Mouse (Mus musculus) hindbrain, embryonic 11.5 days (tissue): Measurements from ENCODE around the gene Zdhhc15. TPM values are rescaled to one million over a fixed set of nuclear protein-coding genes. Genes with fewer than 3 reads are reported as not detected.

ENCODE experiments used
- ATAC-seq: fragments of 200-750 bp; cut with Nextera tagmentation; 2 replicates; pipeline ENCODE4 v1.8.0; 2017; ENCODE audit warnings: mild to moderate bottlenecking, moderate TSS enrichment, moderate library complexity; ENCODE audit not compliant: low FRiP score
- DNase-seq: peaks from one replicate; pipeline ENCODE4 v3.0.0-alpha.2; 2015; ENCODE audit warnings: low spot score
- H3K27ac ChIP-seq: fragments of 300-500 bp; sonication (generic); 2 replicates; pipeline ENCODE4 v1.5.1; 2014; ENCODE audit warnings: mild to moderate bottlenecking, low read depth, low read length
- H3K27me3 ChIP-seq: fragments of 300-500 bp; sonication (generic); 2 replicates; pipeline ENCODE4 v1.6.1; 2014; ENCODE audit warnings: mild to moderate bottlenecking, low read length, moderate library complexity, mixed read lengths; ENCODE audit not compliant: control insufficient read depth, insufficient read depth
- H3K36me3 ChIP-seq: fragments of 300-500 bp; sonication (generic); 2 replicates; pipeline ENCODE4 v1.6.1; 2014; ENCODE audit warnings: mild to moderate bottlenecking, low read length, moderate library complexity, mixed read lengths; ENCODE audit not compliant: control insufficient read depth, insufficient read depth
- H3K4me1 ChIP-seq: fragments of 300-500 bp; sonication (generic); replicated peaks from 2 replicates; pipeline ENCODE4 v1.6.1; 2014; ENCODE audit warnings: low read length, mixed read lengths; ENCODE audit not compliant: control insufficient read depth, insufficient read depth
- H3K4me2 ChIP-seq: fragments of 300-500 bp; sonication (generic); replicated peaks from 2 replicates; pipeline ENCODE4 v1.6.1; 2014; ENCODE audit warnings: mild to moderate bottlenecking, low read depth, low read length
- H3K4me3 ChIP-seq: fragments of 300-500 bp; sonication (generic); 2 replicates; pipeline ENCODE4 v1.5.1; 2014; ENCODE audit warnings: low read depth, low read length
- H3K9ac ChIP-seq: fragments of 300-500 bp; sonication (generic); 2 replicates; pipeline ENCODE4 v1.6.1; 2014; ENCODE audit warnings: low read depth, low read length
- H3K9me3 ChIP-seq: fragments of 300-500 bp; sonication (generic); 2 replicates; pipeline ENCODE4 v1.6.1; 2016; ENCODE audit warnings: low read length; ENCODE audit not compliant: control insufficient read depth
- WGBS: fragments of 180-500 bp; shearing (Covaris S2); extraction: QIAGEN DNeasy Blood & Tissue Kit; methylation state at CpG from one replicate; pipeline ENCODE4 v1.1.7; 2014; 5-methylcytosine and 5-hydroxymethylcytosine counted together
- polyA plus RNA-seq: library from polyadenylated mRNA; unstranded; fragments of >200 nt; fragmentation: Nextera tagmentation; extraction: Ambion mirVana; gene quantifications from 2 replicates; pipeline ENCODE4 v1.2.1, GENCODE M21; 2014

Gene Zdhhc15
- polyA plus RNA-seq, 1 experiment from 2014 or later, result 10.6 TPM

GRCm38 (mm10) chrX:104567497-104567896, 103.4 kb downstream of the Zdhhc15 start:
- peaks cover 2% of the 10 kb centered on the region; the same call in 1 of the 2 replicates for H3K27me3 ChIP-seq

DNA sequence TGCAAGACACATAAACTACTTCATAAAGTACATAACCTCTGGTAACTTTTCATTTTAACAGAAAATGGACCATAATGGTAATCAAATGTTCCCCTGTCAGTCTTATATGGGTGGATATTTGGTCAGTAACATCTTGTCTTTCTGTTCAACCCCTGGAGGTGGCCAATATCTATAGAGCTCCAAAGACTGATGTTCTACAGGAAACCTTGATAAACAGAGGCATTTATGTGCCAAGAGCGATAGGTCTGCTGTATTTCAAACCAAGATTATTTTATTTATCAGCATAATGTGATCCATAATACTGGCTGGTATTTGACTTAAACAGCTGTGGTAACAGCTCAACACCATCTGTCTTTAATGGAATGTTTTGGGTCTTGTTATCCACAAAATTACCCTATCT, 125.6 kb downstream of the Zdhhc15 start:
- Histone ChIP-seq H3K4me3 (no peak overlapping the region), H3K9me3 (no peaks in the 10 kb centered on the region), H3K4me1 (no peaks in the 10 kb centered on the region), H3K27me3 (no peaks in the 10 kb centered on the region; the same call in 1 of the 2 replicates), H3K9ac (no peak overlapping the region), H3K36me3 (no peaks in the 10 kb centered on the region), H3K27ac (no peak overlapping the region), H3K4me2 (no peak overlapping the region)
- DNase-seq (no peak), ATAC-seq (no peak)
- 97% methylated on average over 1 of the region's 1 CpGs for WGBS

More at GRCm38 (mm10) chrX:104567497-104567896, 103.4 kb downstream of the Zdhhc15 start:
- Histone ChIP-seq H3K9me3 (no peaks in the 10 kb centered on the region), H3K27ac (no peak overlapping the region), H3K4me1 (no peaks in the 10 kb centered on the region), H3K4me3 (no peak overlapping the region), H3K9ac (no peak overlapping the region), H3K4me2 (no peak overlapping the region), H3K36me3 (no peaks in the 10 kb centered on the region)
- WGBS, result 88% methylated on average over 3 of the region's 3 CpGs
- no peak for DNase-seq
- ATAC-seq, result no peak

GRCm38 (mm10) chrX:104543919-104544595, 126.8 kb downstream of the Zdhhc15 start:
- DNase-seq, result no peak
- Histone ChIP-seq H3K27ac (no peak overlapping the region), H3K9ac (no peak overlapping the region), H3K4me2 (no peak overlapping the region), H3K9me3 (no peaks in the 10 kb centered on the region), H3K36me3 (no peaks in the 10 kb centered on the region), H3K27me3 (peaks cover under 1% of the 10 kb centered on the region; the same call in 1 of the 2 replicates), H3K4me1 (no peaks in the 10 kb centered on the region), H3K4me3 (no peak overlapping the region)
- 87% methylated on average over 4 of the region's 4 CpGs for WGBS
- ATAC-seq, result no peak

GRCm38 (mm10) chrX:104542635-104543034, 128.2 kb downstream of the Zdhhc15 start:
- WGBS, result 93% methylated on average over 4 of the region's 4 CpGs
- Histone ChIP-seq H3K27ac (no peak overlapping the region), H3K9ac (no peak overlapping the region), H3K4me1 (no peaks in the 10 kb centered on the region), H3K4me2 (no peak overlapping the region), H3K4me3 (no peak overlapping the region), H3K36me3 (no peaks in the 10 kb centered on the region), H3K9me3 (no peaks in the 10 kb centered on the region), H3K27me3 (peaks cover 2% of the 10 kb centered on the region; the same call in 1 of the 2 replicates)
- ATAC-seq (no peak), DNase-seq (no peak)

- no peaks in the 10 kb centered on the region for H3K9me3 ChIP-seq
- no peak overlapping the region for H3K9ac ChIP-seq
- ATAC-seq, result no peak
- no peak overlapping the region for H3K27ac ChIP-seq
- no peak overlapping the region for H3K4me3 ChIP-seq
- no peaks in the 10 kb centered on the region for H3K36me3 ChIP-seq
- peaks cover 2% of the 10 kb centered on the region for H3K27me3 ChIP-seq
- 79% methylated on average over 5 of the region's 5 CpGs for WGBS
- no peak for DNase-seq
- no peak overlapping the region for H3K4me2 ChIP-seq
- H3K4me1 ChIP-seq, result no peaks in the 10 kb centered on the region
These were observed 169.1 kb downstream of the Zdhhc15 start for GRCm38 (mm10) chrX:104501765-104502164.

DNA sequence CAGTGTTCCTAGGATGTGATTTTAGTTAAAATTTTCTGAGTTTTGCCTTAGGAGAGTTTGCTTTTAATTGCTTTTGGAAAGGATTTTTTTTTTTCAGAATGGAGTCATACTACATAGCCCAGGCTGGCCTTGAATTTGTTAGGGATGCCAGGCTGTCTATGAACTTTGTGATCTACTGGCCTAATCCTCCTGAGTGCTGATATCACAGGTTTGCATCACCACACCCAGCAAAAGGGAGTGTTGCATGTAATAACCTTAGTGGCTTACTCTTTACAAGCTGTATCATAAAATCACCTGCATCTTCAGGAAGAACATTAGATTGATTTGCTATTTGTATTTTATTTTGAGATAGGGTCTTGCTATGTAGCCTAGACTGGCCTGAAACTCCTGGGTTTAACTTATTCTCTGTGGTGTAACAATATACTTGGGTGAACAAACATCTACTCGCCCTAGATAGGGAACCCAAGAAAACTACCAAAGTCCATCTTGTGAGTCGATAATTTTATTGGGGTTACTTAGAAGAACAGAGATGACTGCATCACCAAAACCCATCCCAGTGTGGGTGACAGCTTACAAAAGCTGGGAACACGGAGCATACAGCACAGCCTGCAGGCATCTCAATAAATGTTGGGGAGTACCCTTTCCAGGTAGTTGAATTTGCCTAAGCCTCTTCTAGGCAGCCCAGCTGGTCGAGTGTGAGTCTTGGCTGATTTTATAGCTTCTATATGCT, 181.1 kb downstream of the Zdhhc15 start:
- no peak for ATAC-seq
- no peak overlapping the region for H3K4me2 ChIP-seq
- H3K4me1 ChIP-seq, result no peaks in the 10 kb centered on the region
- peaks cover 2% of the 10 kb centered on the region; the same call in 1 of the 2 replicates for H3K27me3 ChIP-seq
- H3K4me3 ChIP-seq, result no peak overlapping the region
- no peak overlapping the region for H3K27ac ChIP-seq
- no peaks in the 10 kb centered on the region for H3K36me3 ChIP-seq
- no peaks in the 10 kb centered on the region for H3K9me3 ChIP-seq
- WGBS, result 70% methylated on average over 4 of the region's 4 CpGs
- DNase-seq, result no peak
- H3K9ac ChIP-seq, result no peak overlapping the region

- no peak overlapping the region for H3K4me3 ChIP-seq
- no peak overlapping the region for H3K9ac ChIP-seq
- H3K9me3 ChIP-seq, result no peaks in the 10 kb centered on the region
- no peak for DNase-seq
- H3K27me3 ChIP-seq, result peaks cover 2% of the 10 kb centered on the region; the same call in 1 of the 2 replicates
- H3K4me1 ChIP-seq, result no peaks in the 10 kb centered on the region
- H3K36me3 ChIP-seq, result no peaks in the 10 kb centered on the region
- 81% methylated on average over 4 of the region's 4 CpGs for WGBS
- no peak overlapping the region for H3K27ac ChIP-seq
- no peak overlapping the region for H3K4me2 ChIP-seq
- ATAC-seq, result no peak
These were observed 181.9 kb downstream of the Zdhhc15 start for GRCm38 (mm10) chrX:104488870-104489467.

DNA sequence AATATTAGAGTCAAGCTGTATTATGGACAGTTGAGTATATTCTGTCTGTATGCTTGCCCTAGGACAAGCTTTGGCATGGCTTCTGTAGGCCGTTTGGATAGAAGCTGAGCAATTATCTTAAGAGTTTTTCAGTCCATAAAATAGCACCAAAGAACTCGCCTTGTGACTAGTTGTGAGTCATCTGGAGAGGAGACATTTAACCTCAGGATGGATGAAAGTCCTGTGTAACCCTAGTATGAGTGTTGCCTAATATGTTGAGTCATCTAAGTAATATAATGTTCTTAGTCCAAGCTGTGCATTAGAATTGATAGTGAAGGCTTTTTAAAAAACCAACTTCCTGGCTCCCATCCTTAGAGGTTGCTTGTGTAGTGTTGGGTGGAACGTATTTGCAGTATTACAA, 182.8 kb downstream of the Zdhhc15 start:
- H3K4me2 ChIP-seq, result no peak overlapping the region
- H3K27me3 ChIP-seq, result peaks cover 4% of the 10 kb centered on the region; the same call in 1 of the 2 replicates
- ATAC-seq, result no peak
- H3K9ac ChIP-seq, result no peak overlapping the region
- no peaks in the 10 kb centered on the region for H3K9me3 ChIP-seq
- no peak overlapping the region for H3K4me3 ChIP-seq
- WGBS, result 84% methylated on average over 3 of the region's 3 CpGs
- DNase-seq, result no peak
- no peaks in the 10 kb centered on the region for H3K4me1 ChIP-seq
- no peak overlapping the region for H3K27ac ChIP-seq
- H3K36me3 ChIP-seq, result no peaks in the 10 kb centered on the region
